Mouse (Mus musculus): ENCODE data around the gene Scamp3.

Scamp3 gene

DNA sequence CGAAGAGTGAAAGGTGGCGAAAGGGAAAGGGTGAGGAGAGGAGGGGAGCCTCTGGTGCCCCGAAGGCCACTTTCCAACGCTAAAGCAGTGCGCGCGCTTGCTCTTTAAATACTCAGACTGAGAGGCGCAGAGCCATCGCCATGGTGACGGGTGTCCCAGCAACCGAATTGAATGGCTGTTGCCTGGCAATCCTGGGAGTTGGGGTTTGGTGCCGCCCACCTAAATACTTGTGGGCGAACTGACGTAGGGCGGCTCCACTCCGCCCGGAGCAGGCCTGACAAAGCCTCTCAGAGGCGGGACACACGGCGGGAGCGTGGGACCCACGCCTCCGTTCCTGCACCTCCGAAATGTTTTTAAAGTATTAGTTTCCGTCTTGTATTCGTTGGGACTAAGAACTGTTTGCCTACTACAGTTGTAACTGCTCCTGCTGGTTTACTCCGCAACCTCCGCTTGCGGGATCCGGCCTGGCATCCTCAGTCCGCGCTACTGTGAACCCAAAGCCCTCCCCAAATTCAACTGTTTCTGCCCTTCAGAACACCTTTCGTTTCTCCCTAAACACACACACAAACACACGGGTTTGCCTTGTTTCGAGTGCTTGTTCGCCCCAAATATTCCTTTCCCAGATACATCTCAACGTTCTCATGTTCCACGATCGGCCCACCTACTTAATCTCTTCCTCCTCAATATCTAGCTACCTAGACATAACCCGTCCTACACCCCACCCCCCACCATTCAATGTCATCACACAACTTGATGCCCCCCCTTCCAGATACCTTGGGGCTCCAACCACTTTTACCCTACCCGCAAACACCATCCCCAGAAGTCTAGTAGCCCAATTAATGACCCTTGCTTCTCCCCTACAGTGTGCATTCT lies 50.3 kb downstream of the Scamp3 start:
- peak; percentile 77 to 83 for DNase-seq

DNA sequence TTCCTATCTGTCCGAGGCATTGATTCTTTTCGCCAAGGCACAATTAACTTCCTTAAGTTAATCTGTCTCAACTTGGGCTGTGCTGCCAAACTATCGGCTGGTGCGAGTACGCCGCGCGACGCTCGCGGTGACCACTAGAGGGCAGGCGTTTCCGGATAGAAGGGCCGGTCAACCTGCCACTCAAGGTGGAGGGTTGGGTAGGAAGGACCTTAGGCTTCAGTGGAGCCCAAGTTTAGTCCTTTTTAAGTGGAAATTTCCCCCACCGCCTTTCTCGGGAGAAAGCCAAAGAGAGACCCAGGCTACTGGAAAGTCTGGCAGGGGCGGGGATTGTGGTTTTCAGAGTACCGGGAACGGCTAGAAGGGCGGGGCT lies 50.9 kb downstream of the Scamp3 start:
- peak; percentile 94 to 96 for DNase-seq

DNA sequence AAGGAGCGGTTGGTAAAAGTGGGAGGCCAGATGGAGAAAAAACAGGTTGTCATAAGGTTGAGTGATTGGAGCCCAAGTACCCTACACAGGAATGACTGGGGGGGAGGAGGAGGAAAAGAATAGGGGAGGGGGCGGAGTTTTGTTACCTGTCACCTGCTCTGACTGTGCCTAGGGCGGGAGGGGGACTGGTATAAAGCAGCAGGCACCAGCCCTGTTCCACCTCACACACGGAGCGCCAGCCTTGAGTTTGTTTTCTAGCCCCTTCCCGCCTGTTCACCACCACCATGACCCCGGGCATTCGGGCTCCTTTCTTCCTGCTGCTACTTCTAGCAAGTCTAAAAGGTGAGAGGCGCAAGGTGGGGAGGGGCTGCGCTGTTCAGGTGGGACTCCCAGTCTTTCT lies 51.6 kb downstream of the Scamp3 start, which contains the start of gene Muc1:
Gene Muc1 (plus strand): TSS at position 222 of the 400 bp plus-strand sequence.
- DNase-seq: no peak

DNA sequence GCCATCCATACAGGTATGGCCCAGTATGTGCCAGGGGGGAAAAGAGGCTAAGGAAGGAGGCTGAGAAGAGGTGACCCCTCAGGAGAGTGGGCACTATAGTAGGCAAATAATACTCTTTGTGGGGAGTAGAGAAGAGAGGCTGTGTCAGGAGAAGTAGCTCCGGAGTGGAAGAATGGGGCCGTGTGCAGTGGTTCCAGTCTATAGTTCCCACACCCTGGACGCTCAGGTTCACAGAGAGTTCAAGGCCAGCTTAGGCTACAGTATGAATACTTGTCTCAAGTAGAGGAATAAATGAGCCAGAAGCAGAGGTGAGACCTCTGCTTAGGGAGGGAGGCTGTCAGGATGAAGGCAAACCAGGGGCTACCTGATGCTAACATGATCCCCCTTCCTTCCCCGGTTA lies 52.0 kb downstream of the Scamp3 start:
- DNase-seq: no peak

DNA sequence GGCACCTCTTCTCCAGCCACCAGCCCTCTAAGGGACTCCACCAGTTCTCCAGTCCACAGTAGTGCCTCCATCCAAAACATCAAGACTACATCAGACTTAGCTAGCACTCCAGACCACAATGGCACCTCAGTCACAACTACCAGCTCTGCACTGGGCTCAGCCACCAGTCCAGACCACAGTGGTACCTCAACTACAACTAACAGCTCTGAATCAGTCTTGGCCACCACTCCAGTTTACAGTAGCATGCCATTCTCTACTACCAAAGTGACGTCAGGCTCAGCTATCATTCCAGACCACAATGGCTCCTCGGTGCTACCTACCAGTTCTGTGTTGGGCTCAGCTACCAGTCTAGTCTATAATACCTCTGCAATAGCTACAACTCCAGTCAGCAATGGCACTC lies 53.3 kb downstream of the Scamp3 start:
- DNase-seq: no peak

DNA sequence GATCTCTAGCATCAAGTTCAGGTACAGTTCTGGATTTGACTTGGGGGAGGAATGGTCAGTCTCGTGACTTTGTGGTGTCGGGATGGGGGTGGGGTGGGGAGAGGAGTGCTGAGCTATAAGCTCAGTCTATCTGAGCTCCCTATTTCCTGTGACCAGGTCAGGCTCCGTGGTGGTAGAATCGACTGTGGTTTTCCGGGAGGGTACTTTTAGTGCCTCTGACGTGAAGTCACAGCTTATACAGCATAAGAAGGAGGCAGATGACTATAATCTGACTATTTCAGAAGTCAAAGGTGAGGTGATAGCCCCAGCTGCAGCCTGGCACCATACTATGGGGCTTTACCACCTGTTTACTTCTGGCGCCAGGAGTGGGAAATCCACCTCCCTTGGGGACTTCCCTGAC lies 54.1 kb downstream of the Scamp3 start:
- DNase-seq: no peak

DNA sequence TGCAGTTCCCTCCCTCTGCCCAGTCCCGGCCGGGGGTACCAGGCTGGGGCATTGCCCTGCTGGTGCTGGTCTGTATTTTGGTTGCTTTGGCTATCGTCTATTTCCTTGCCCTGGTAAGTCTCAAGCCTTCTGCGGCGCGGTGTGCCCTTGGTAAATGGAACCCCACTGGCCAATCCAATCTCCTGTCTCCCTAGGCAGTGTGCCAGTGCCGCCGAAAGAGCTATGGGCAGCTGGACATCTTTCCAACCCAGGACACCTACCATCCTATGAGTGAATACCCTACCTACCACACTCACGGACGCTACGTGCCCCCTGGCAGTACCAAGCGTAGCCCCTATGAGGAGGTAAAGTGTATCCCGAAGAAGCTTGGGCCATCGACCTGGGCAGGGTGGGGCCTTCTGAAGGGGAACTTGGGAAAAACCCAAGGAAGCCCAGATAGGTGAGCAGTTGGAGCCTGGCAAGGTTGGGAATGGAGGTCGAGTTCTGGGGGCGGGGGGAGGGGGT lies 54.6 kb downstream of the Scamp3 start:
- DNase-seq: peak; percentile 54 to 55
